Mouse (Mus musculus) G1E (cell line): Measurements from ENCODE around the gene Ttll4. TPM values are rescaled to one million over a fixed set of nuclear protein-coding genes. Genes with fewer than 3 reads are reported as not detected.
A peak's percentile ranks its signal among the peaks of the same experiment; 100 is the strongest.

Experiments
- ATAC-seq: 2 replicates; pipeline ENCODE4 v1.8.0; 2016; ENCODE audit warnings: mild to moderate bottlenecking; ENCODE audit not compliant: insufficient number of reproducible peaks, poor library complexity, low FRiP score, severe bottlenecking; ENCODE audit errors: extremely low read depth
- DNase-seq: peaks from one replicate; pipeline ENCODE4 v3.0.0; 2012; ENCODE audit warnings: low spot score
- H3K27me3 ChIP-seq: 2 replicates; pipeline ENCODE4 v1.6.1; 2012; ENCODE audit warnings: mild to moderate bottlenecking, low read length, inconsistent platforms; ENCODE audit not compliant: insufficient read depth
- H3K36me3 ChIP-seq: replicated peaks from 2 replicates; pipeline ENCODE3; 2012; ENCODE audit warnings: mild to moderate bottlenecking, inconsistent platforms
- H3K4me1 ChIP-seq: 2 replicates; pipeline ENCODE4 v1.6.1; 2012; ENCODE audit warnings: low read depth, low read length, inconsistent platforms, mixed read lengths; ENCODE audit not compliant: insufficient read depth
- H3K4me3 ChIP-seq: 2 replicates; pipeline ENCODE4 v1.5.1; 2012; ENCODE audit warnings: low read depth, mild to moderate bottlenecking, inconsistent platforms, low read length, moderate library complexity, mixed read lengths
- H3K9me3 ChIP-seq: replicated peaks from 2 replicates; pipeline ENCODE4 v1.6.1; 2012; ENCODE audit warnings: inconsistent platforms
- CTCF ChIP-seq: IDR thresholded peaks from 2 replicates; pipeline ENCODE4 v1.5.1; 2012; ENCODE audit warnings: low read depth, low read length, inconsistent platforms, mixed read lengths
- GATA1 ChIP-seq: IDR thresholded peaks from 2 replicates; pipeline ENCODE4 v1.6.1; 2012; ENCODE audit warnings: borderline replicate concordance, low read length, inconsistent platforms, mixed read lengths
- GATA2 ChIP-seq: IDR thresholded peaks from 2 replicates; pipeline ENCODE4 v1.6.1; 2012; ENCODE audit warnings: low read depth, low read length, inconsistent platforms, borderline replicate concordance
- POLR2AphosphoS5 ChIP-seq: IDR thresholded peaks from 2 replicates; pipeline ENCODE4 v1.6.1; 2012; ENCODE audit warnings: low read depth, low read length, inconsistent platforms; ENCODE audit not compliant: insufficient replicate concordance
- TAL1 ChIP-seq: conservative IDR thresholded peaks from 2 replicates; pipeline ENCODE4 v1.6.1; 2012; ENCODE audit warnings: low read depth, low read length, inconsistent platforms, mixed read lengths
- polyA plus RNA-seq: library from polyadenylated mRNA; stranded (reverse); fragments of >175 nt; gene quantifications from 2 replicates; pipeline ENCODE4 v1.2.3, GENCODE M21; 2012
- total RNA-seq, 2 experiments: library from RNA; stranded (forward) in 1 of 2; stranded (reverse) in 1 of 2; fragments of 200-1000 nt in 1 of 2; fragments of >200 nt in 1 of 2; fragmentation: Nextera tagmentation in 1 of 2; gene quantifications; 2 replicates each; pipeline ENCODE4 v1.2.3; 2014 to 2017

Ttll4 gene
- total RNA-seq (2014; fragmentation: Nextera tagmentation), result 61.7 and 68.5 TPM in 2 replicates
- 44.4 and 46.0 TPM in 2 replicates for total RNA-seq (2017)
- 21.2 and 25.8 TPM in 2 replicates for polyA plus RNA-seq

- H3K36me3 ChIP-seq, result peaks cover 21% of the 10 kb centered on the region
- peaks cover 2% of the 10 kb centered on the region; the same call in 1 of the 2 replicates for H3K9me3 ChIP-seq
- ATAC-seq, result peak; percentile 97
- peak; percentile 94 for DNase-seq
- no peaks in the 10 kb centered on the region for H3K27me3 ChIP-seq
- H3K4me1 ChIP-seq, result peaks cover 34% of the 10 kb centered on the region
- TF ChIP-seq POLR2AphosphoS5 (no peak), GATA2 (no peak), CTCF (no peak), GATA1 (no peak), TAL1 (no peak)
- H3K4me3 ChIP-seq, result peak within 1 kb of the TSS; percentile 99
These were observed at the start of gene Ttll4 for GRCm38 (mm10) chr1:74661448-74662195. Gene Ttll4, plus strand, starts transcription at chr1:74661745.

DNA sequence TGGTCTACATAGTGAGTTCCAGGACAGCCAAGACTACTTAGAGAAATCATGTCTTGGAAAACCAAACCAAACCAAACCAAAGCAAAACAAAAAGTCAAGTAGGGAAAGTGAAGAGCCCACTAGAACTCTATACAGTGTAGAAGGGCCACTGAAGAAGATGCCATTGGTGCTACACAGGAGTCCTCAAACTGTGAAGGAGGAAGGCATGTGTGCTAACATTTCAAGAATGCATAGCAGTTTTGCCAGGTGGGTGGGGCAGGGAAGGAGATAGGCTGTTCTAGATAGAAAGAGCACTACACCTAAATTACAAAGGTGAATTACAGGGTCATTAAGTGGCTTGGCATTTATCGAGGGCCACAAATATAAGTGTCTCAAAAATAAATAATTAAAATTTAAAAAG lies 37.4 kb upstream of the Ttll4 start:
- TF ChIP-seq TAL1, result no peak
- no peak for TF ChIP-seq CTCF
- TF ChIP-seq GATA1, result no peak
- TF ChIP-seq GATA2, result no peak
- TF ChIP-seq POLR2AphosphoS5, result no peak
- no peaks in the 10 kb centered on the region for H3K9me3 ChIP-seq
- H3K27me3 ChIP-seq, result peaks cover 28% of the 10 kb centered on the region
- ATAC-seq, result no peak
- no peak for DNase-seq
- H3K4me3 ChIP-seq, result no peak overlapping the region
- no peaks in the 10 kb centered on the region for H3K4me1 ChIP-seq
- no peaks in the 10 kb centered on the region for H3K36me3 ChIP-seq

DNA sequence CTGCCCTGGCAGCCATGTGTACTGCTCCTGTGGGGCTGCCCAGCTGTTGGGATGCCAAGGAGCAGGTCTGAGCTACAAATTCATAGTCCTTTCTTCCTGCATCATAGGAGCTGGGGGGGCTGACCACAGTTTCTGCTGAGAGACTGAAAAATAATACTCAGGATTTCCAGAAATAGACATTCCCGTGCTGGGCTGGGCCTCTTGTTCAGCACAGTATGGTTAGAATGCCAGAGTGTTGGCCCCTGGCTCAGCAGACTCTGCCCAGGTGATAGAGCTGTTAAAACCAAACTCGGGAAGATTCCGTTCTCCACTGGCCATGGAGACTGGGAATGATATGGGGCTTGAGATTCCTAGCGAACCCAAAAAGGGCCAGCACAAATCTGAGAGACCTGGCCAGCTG lies 35.5 kb upstream of the Ttll4 start:
- Histone ChIP-seq H3K36me3 (no peaks in the 10 kb centered on the region), H3K4me3 (no peak overlapping the region), H3K4me1 (no peaks in the 10 kb centered on the region), H3K27me3 (peaks cover 28% of the 10 kb centered on the region), H3K9me3 (no peaks in the 10 kb centered on the region)
- no peak for DNase-seq
- TF ChIP-seq CTCF (no peak), GATA1 (no peak), POLR2AphosphoS5 (no peak), GATA2 (no peak), TAL1 (no peak)
- ATAC-seq, result no peak

DNA sequence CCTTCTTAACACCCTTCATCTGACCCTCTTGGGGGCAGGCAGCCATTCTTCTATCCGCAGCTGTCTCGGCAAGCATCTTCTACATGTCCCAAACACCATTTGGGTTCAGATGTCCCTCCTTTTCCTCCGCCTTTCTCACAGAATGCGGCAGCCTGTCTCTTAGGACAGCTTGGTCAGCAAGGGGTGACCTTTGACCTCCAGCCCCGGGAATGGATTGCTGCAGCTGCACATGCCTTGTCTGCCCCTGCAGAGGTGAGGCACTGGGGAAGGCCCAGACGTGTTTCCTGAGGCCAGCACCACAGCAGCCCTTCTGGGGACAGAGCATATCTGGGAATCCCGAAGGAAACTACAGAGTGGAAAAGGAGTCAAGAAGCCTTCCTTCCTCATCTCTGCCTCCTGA lies 33.5 kb upstream of the Ttll4 start:
- H3K4me1 ChIP-seq, result no peaks in the 10 kb centered on the region
- no peak for TF ChIP-seq TAL1
- no peak for TF ChIP-seq CTCF
- TF ChIP-seq GATA1, result no peak
- TF ChIP-seq GATA2, result no peak
- no peak for TF ChIP-seq POLR2AphosphoS5
- ATAC-seq (no peak), DNase-seq (no peak)
- no peaks in the 10 kb centered on the region for H3K9me3 ChIP-seq
- H3K4me3 ChIP-seq, result no peak overlapping the region
- peaks cover 34% of the 10 kb centered on the region for H3K27me3 ChIP-seq
- no peaks in the 10 kb centered on the region for H3K36me3 ChIP-seq

DNA sequence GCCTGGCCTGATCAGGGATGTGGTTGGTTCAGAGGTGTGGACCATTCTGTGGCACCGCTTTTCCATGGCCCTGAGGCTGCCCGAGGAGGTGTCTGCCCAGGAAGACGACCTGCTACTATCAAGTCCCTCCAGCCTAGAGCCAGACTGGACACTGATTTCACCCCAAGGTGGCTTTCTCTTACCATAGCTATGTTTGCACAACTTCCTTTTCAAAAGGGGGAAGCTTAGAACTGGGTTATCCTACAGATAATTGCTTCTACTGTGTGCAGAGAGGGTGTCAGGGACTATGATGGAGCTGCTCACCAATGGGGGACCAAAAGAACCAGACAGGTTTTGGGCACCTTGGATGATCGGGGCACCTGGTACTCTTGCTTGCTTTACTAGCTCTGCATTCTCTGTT lies 28.8 kb upstream of the Ttll4 start:
- peaks cover 35% of the 10 kb centered on the region for H3K27me3 ChIP-seq
- no peak overlapping the region for H3K4me3 ChIP-seq
- DNase-seq, result no peak
- H3K4me1 ChIP-seq, result no peaks in the 10 kb centered on the region
- H3K9me3 ChIP-seq, result no peaks in the 10 kb centered on the region
- ATAC-seq, result no peak
- TF ChIP-seq POLR2AphosphoS5 (no peak), TAL1 (no peak), CTCF (no peak), GATA1 (no peak), GATA2 (no peak)
- H3K36me3 ChIP-seq, result no peaks in the 10 kb centered on the region

- no peaks in the 10 kb centered on the region for H3K4me1 ChIP-seq
- H3K36me3 ChIP-seq, result no peaks in the 10 kb centered on the region
- TF ChIP-seq POLR2AphosphoS5 (no peak), GATA2 (no peak), GATA1 (no peak), TAL1 (no peak), CTCF (no peak)
- ATAC-seq (no peak), DNase-seq (no peak)
- no peaks in the 10 kb centered on the region for H3K9me3 ChIP-seq
- no peak overlapping the region for H3K4me3 ChIP-seq
- peaks cover 10% of the 10 kb centered on the region for H3K27me3 ChIP-seq
These were observed 18.0 kb upstream of the Ttll4 start for GRCm38 (mm10) chr1:74643524-74643923.
